Mouse (Mus musculus): ENCODE measurements around the gene Timp2. TPM values are rescaled to one million over a fixed set of nuclear protein-coding genes. Genes with fewer than 3 reads are reported as not detected.
A peak's percentile ranks its signal among the peaks of the same experiment; 100 is the strongest.

Timp2 gene
- polyA plus RNA-seq, 1 experiment from 2014 or later, result 83.9 TPM

- Histone ChIP-seq H3K9ac (ENCODE audit: low read length) (no peak overlapping the region), H3K27ac (ENCODE audit: low read depth) (no peak overlapping the region), H3K36me3 (ENCODE audit: control insufficient read depth, insufficient read depth, low read length) (no peaks in the 10 kb centered on the region), H3K4me2 (ENCODE audit: low read length) (no peak overlapping the region), H3K4me1 (replicated peaks; ENCODE audit: control insufficient read depth, insufficient read depth, low read length) (peaks cover 36% of the 10 kb centered on the region), H3K4me3 (ENCODE audit: low read depth, low read length) (no peak overlapping the region), H3K9me3 (ENCODE audit: control insufficient read depth, low read length) (no peaks in the 10 kb centered on the region), H3K27me3 (replicated peaks; ENCODE audit: control insufficient read depth, insufficient read depth, low read length) (no peaks in the 10 kb centered on the region)
- no peak for DNase-seq (ENCODE audit: low spot score)
- ATAC-seq (replicated peaks; ENCODE audit: low FRiP score, low TSS enrichment, low read depth), result no peak
- WGBS, result 47% methylated on average over 3 of the region's 3 CpGs
These were observed 10.6 kb upstream of the Timp2 start for GRCm38 (mm10) chr11:118366108-118366507.

DNA sequence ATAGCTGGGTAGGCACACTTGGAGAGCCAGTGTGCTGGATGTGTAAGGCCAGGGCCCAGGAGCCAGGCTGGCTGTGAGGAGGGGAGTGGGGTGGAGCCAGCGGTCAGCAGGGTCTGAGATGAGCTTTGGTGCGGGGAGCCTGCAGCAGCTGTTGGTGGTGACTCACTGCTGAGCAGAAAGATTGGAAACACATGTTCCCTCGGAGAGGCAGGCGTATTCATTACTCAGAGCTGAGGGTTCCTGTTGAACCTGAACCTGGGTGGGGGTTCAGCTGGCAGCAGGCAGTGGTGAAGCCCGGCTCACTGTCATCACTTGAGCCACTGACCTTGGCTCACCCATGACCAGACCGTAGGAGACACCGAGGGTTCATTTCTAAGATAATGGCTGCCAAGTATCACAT lies 9.6 kb upstream of the Timp2 start:
- Histone ChIP-seq H3K9me3 (ENCODE audit: control insufficient read depth, low read length) (no peaks in the 10 kb centered on the region), H3K36me3 (ENCODE audit: control insufficient read depth, insufficient read depth, low read length) (no peaks in the 10 kb centered on the region), H3K9ac (ENCODE audit: low read length) (no peak overlapping the region), H3K4me1 (replicated peaks; ENCODE audit: control insufficient read depth, insufficient read depth, low read length) (peaks cover 46% of the 10 kb centered on the region), H3K4me3 (ENCODE audit: low read depth, low read length) (no peak overlapping the region), H3K27ac (ENCODE audit: low read depth) (peak overlapping the region; percentile 51), H3K27me3 (replicated peaks; ENCODE audit: control insufficient read depth, insufficient read depth, low read length) (no peaks in the 10 kb centered on the region), H3K4me2 (ENCODE audit: low read length) (no peak overlapping the region)
- 49% methylated on average over 7 of the region's 7 CpGs for WGBS
- peak; percentile 51; the same call in 1 of the 2 replicates for ATAC-seq (replicated peaks; ENCODE audit: low FRiP score, low TSS enrichment, low read depth)
- DNase-seq (ENCODE audit: low spot score), result no peak

GRCm38 (mm10) chr11:118364021-118364420 lies 8.5 kb upstream of the Timp2 start:
- H3K9ac ChIP-seq (ENCODE audit: low read length), result no peak overlapping the region
- H3K27me3 ChIP-seq (replicated peaks; ENCODE audit: control insufficient read depth, insufficient read depth, low read length), result no peaks in the 10 kb centered on the region
- H3K27ac ChIP-seq (ENCODE audit: low read depth), result no peak overlapping the region
- 86% methylated on average over 4 of the region's 4 CpGs for WGBS
- H3K4me2 ChIP-seq (ENCODE audit: low read length), result no peak overlapping the region
- H3K36me3 ChIP-seq (ENCODE audit: control insufficient read depth, insufficient read depth, low read length), result no peaks in the 10 kb centered on the region
- H3K4me3 ChIP-seq (ENCODE audit: low read depth, low read length), result no peak overlapping the region
- ATAC-seq (replicated peaks; ENCODE audit: low FRiP score, low TSS enrichment, low read depth) (no peak), DNase-seq (ENCODE audit: low spot score) (no peak)
- H3K4me1 ChIP-seq (replicated peaks; ENCODE audit: control insufficient read depth, insufficient read depth, low read length), result peaks cover 46% of the 10 kb centered on the region
- no peaks in the 10 kb centered on the region for H3K9me3 ChIP-seq (ENCODE audit: control insufficient read depth, low read length)

DNA sequence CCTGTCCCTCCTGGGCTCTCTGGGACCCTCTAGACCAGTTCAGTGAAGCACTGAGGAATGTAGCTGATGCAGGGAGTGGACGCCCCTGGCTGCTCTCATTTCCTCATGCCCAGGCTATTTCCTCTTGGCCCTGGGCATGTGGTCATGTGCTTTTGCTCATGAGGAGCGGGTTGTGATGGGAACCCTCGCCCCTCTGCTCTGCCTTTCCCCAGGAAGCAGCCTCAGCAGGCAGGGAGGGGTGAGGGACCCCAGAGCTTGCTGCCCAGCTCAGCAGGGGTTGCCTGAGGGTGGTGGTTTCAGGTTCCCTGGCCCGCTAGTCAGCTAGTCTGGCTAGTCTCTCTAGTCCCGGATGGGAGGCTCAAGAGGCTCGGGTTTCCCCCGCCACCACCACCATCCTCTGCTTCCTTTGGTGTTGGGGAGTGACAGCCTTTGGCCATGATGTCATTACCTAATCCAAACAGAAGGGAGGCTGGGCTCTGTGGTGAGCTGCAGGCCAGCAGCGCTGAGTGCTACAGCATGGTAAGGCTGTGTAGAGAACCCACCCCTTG lies 7.5 kb upstream of the Timp2 start:
- peak overlapping the region; percentile 62 for H3K27ac ChIP-seq (ENCODE audit: low read depth)
- no peak overlapping the region for H3K4me3 ChIP-seq (ENCODE audit: low read depth, low read length)
- H3K9ac ChIP-seq (ENCODE audit: low read length), result no peak overlapping the region
- no peaks in the 10 kb centered on the region for H3K9me3 ChIP-seq (ENCODE audit: control insufficient read depth, low read length)
- no peaks in the 10 kb centered on the region for H3K27me3 ChIP-seq (replicated peaks; ENCODE audit: control insufficient read depth, insufficient read depth, low read length)
- ATAC-seq (replicated peaks; ENCODE audit: low FRiP score, low TSS enrichment, low read depth) (peak; percentile 62), DNase-seq (ENCODE audit: low spot score) (peak; percentile 77)
- under 1% methylated on average over 8 of the region's 8 CpGs for WGBS
- peak overlapping the region; percentile 28 for H3K4me2 ChIP-seq (ENCODE audit: low read length)
- H3K4me1 ChIP-seq (replicated peaks; ENCODE audit: control insufficient read depth, insufficient read depth, low read length), result peaks cover 46% of the 10 kb centered on the region
- H3K36me3 ChIP-seq (ENCODE audit: control insufficient read depth, insufficient read depth, low read length), result no peaks in the 10 kb centered on the region

DNA sequence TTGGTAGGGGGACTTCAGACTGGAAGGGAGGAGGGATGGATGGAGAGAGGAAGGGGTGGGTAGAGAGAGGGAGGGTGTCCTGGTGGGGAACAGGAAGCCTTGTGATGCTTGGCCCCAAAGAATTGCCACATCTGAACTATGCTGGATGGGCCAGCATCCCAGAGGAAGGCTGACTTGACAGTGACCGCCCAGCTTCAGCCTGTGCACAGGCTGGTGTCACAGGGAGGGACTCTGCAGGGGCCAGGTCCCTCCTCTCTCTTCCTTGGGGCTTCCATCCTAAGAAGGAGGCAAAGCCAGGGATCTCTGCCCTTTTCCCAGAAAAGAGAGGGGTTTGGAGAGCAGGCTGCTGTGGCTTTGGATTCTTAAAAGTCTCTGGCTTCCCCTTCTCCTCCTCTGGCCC lies 7.0 kb upstream of the Timp2 start:
- ATAC-seq (replicated peaks; ENCODE audit: low FRiP score, low TSS enrichment, low read depth), result no peak
- Histone ChIP-seq H3K27ac (ENCODE audit: low read depth) (peak overlapping the region; percentile 62), H3K9me3 (ENCODE audit: control insufficient read depth, low read length) (no peaks in the 10 kb centered on the region), H3K4me1 (replicated peaks; ENCODE audit: control insufficient read depth, insufficient read depth, low read length) (peaks cover 46% of the 10 kb centered on the region), H3K4me3 (ENCODE audit: low read depth, low read length) (no peak overlapping the region), H3K36me3 (ENCODE audit: control insufficient read depth, insufficient read depth, low read length) (no peaks in the 10 kb centered on the region), H3K9ac (ENCODE audit: low read length) (no peak overlapping the region), H3K4me2 (ENCODE audit: low read length) (no peak overlapping the region), H3K27me3 (replicated peaks; ENCODE audit: control insufficient read depth, insufficient read depth, low read length) (no peaks in the 10 kb centered on the region)
- 62% methylated on average over 1 of the region's 1 CpGs for WGBS
- DNase-seq (ENCODE audit: low spot score), result no peak

GRCm38 (mm10) chr11:118360907-118361341 lies 5.4 kb upstream of the Timp2 start:
- ATAC-seq (replicated peaks; ENCODE audit: low FRiP score, low TSS enrichment, low read depth) (no peak), DNase-seq (ENCODE audit: low spot score) (no peak)
- Histone ChIP-seq H3K27me3 (replicated peaks; ENCODE audit: control insufficient read depth, insufficient read depth, low read length) (no peaks in the 10 kb centered on the region), H3K9ac (ENCODE audit: low read length) (no peak overlapping the region), H3K27ac (ENCODE audit: low read depth) (no peak overlapping the region), H3K36me3 (ENCODE audit: control insufficient read depth, insufficient read depth, low read length) (no peaks in the 10 kb centered on the region), H3K4me1 (replicated peaks; ENCODE audit: control insufficient read depth, insufficient read depth, low read length) (peaks cover 44% of the 10 kb centered on the region), H3K9me3 (ENCODE audit: control insufficient read depth, low read length) (no peaks in the 10 kb centered on the region), H3K4me2 (ENCODE audit: low read length) (peak overlapping the region; percentile 8; the same call in 1 of the 2 replicates), H3K4me3 (ENCODE audit: low read depth, low read length) (no peak overlapping the region)
- 32% methylated on average over 10 of the region's 10 CpGs for WGBS

- H3K4me1 ChIP-seq (replicated peaks; ENCODE audit: control insufficient read depth, insufficient read depth, low read length), result peaks cover 44% of the 10 kb centered on the region
- no peaks in the 10 kb centered on the region for H3K9me3 ChIP-seq (ENCODE audit: control insufficient read depth, low read length)
- H3K36me3 ChIP-seq (ENCODE audit: control insufficient read depth, insufficient read depth, low read length), result no peaks in the 10 kb centered on the region
- DNase-seq (ENCODE audit: low spot score) (no peak), ATAC-seq (replicated peaks; ENCODE audit: low FRiP score, low TSS enrichment, low read depth) (no peak)
- WGBS, result 62% methylated on average over 7 of the region's 7 CpGs
- no peak overlapping the region for H3K4me3 ChIP-seq (ENCODE audit: low read depth, low read length)
- H3K9ac ChIP-seq (ENCODE audit: low read length), result no peak overlapping the region
- H3K27me3 ChIP-seq (replicated peaks; ENCODE audit: control insufficient read depth, insufficient read depth, low read length), result no peaks in the 10 kb centered on the region
- peak overlapping the region; percentile 8; the same call in 1 of the 2 replicates for H3K4me2 ChIP-seq (ENCODE audit: low read length)
- no peak overlapping the region for H3K27ac ChIP-seq (ENCODE audit: low read depth)
These were observed 5.0 kb upstream of the Timp2 start for GRCm38 (mm10) chr11:118360491-118360890.

DNA sequence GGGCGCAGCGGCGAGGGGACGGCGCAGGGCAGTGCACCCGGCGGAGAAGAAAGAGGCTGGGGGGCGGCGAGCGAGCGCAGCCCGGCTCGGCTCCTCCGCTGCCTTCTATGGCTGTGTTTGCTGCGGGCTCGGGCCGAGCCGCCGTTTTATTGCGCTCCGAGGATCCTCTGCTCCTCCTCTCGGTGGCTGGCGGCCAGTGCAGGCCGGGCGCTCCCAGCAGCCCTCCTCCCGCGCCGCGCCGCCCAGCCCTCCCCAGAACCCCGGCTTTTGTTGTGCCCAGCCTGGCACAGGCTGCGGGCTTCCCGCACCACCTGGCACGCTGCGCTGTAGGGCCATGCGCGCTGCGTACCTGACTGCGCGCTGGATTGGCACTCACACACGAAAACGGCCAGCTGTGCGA lies 335 bp downstream of the Timp2 start:
- Histone ChIP-seq H3K4me2 (ENCODE audit: low read length) (peak overlapping the region; percentile 72), H3K9ac (ENCODE audit: low read length) (peak overlapping the region; percentile 90), H3K27ac (ENCODE audit: low read depth) (peak overlapping the region; percentile 86), H3K4me3 (ENCODE audit: low read depth, low read length) (peak overlapping the region; percentile 72), H3K9me3 (ENCODE audit: control insufficient read depth, low read length) (no peaks in the 10 kb centered on the region), H3K4me1 (replicated peaks; ENCODE audit: control insufficient read depth, insufficient read depth, low read length) (peaks cover 16% of the 10 kb centered on the region), H3K27me3 (replicated peaks; ENCODE audit: control insufficient read depth, insufficient read depth, low read length) (no peaks in the 10 kb centered on the region), H3K36me3 (ENCODE audit: control insufficient read depth, insufficient read depth, low read length) (0 out of 2 replicates have a peak, but pooled peaks cover 6% of the 10 kb centered on the region)
- under 1% methylated on average over 43 of the region's 43 CpGs for WGBS
- DNase-seq (ENCODE audit: low spot score), result peak; percentile 89
- ATAC-seq (replicated peaks; ENCODE audit: low FRiP score, low TSS enrichment, low read depth), result peak; percentile 90

GRCm38 (mm10) chr11:118354636-118355191 lies 826 bp downstream of the Timp2 start:
- WGBS, result 1% methylated on average over 38 of the region's 47 CpGs

More at GRCm38 (mm10) chr11:118354636-118355191, 826 bp downstream of the Timp2 start:
- Histone ChIP-seq H3K4me1 (replicated peaks; ENCODE audit: control insufficient read depth, insufficient read depth, low read length) (peaks cover 16% of the 10 kb centered on the region), H3K9me3 (ENCODE audit: control insufficient read depth, low read length) (no peaks in the 10 kb centered on the region), H3K4me3 (ENCODE audit: low read depth, low read length) (peak overlapping the region; percentile 72), H3K27ac (ENCODE audit: low read depth) (peak overlapping the region; percentile 86), H3K9ac (ENCODE audit: low read length) (peak overlapping the region; percentile 90), H3K4me2 (ENCODE audit: low read length) (peak overlapping the region; percentile 72), H3K36me3 (ENCODE audit: control insufficient read depth, insufficient read depth, low read length) (0 out of 2 replicates have a peak, but pooled peaks cover 6% of the 10 kb centered on the region), H3K27me3 (replicated peaks; ENCODE audit: control insufficient read depth, insufficient read depth, low read length) (no peaks in the 10 kb centered on the region)
- ATAC-seq (replicated peaks; ENCODE audit: low FRiP score, low TSS enrichment, low read depth) (peak; percentile 26), DNase-seq (ENCODE audit: low spot score) (peak; percentile 77)
